ENCODE assay signal across 21 mouse cellular contexts in the genomic region with DNA sequence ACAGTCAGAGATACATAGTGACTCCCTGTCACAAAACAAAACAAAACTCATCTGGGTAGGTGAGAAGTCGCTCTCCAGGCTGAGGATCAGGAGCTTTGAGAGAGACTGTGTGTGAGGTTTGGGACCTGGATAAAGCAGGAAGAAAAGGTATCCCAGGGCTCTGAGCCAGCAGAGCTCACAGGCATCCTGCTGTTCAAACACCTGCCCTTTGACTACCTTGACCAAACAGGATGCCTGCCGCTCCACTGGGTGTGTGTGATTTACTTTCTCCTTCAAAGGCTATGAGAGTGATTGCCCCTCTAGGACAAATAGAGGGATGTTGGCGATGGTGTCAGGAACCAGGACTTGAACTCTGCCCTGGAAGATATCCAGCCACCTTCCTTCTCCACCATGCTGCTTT.
A peak's percentile ranks its signal among the peaks of the same experiment; 100 is the strongest.
DNase-seq lines count a peak whose midpoint lies in the region; ATAC-seq and TF ChIP-seq lines count a peak whose summit lies in the region.
"Had no signal": no experiment of that assay in that cellular context is flagged by ENCODE, and none has a peak within 500 bp of the region (broad histone marks: within the 10 kb centered on the region; RNA-seq: fewer than 3 reads in every experiment).

No protein-coding gene starts in this region.

- no peak for TF ChIP-seq POLR2A in cerebellum, adult 2 months (IDR thresholded peaks at IDR 0.05; ENCODE audit: borderline replicate concordance, insufficient read depth, low read length)

- H3K27ac ChIP-seq in heart, embryonic 10.5 days: no peak overlapping the region
- H3K27ac ChIP-seq in cerebellum, adult 2 months (ENCODE audit: insufficient read depth, low read length): no peak overlapping the region
- no peak overlapping the region for H3K27ac ChIP-seq in forebrain, embryonic 12.5 days
- H3K27ac ChIP-seq: embryonic facial prominence, embryonic 15.5 days; forebrain, embryonic 10.5 days; hindbrain, embryonic 14.5 days; limb, embryonic 12.5 days; liver, embryonic 14.5 days; neural tube, embryonic 12.5 days had no signal

- H3K9ac ChIP-seq in forebrain, embryonic 12.5 days: no peak overlapping the region
- H3K9ac ChIP-seq: embryonic facial prominence, embryonic 15.5 days; hindbrain, embryonic 14.5 days; limb, embryonic 12.5 days; liver, embryonic 14.5 days; neural tube, embryonic 12.5 days had no signal

- no peaks in the 10 kb centered on the region for H3K4me1 ChIP-seq in heart, embryonic 10.5 days
- peaks cover 3% of the 10 kb centered on the region; the same call in 1 of the 2 replicates for H3K4me1 ChIP-seq in cerebellum, adult 2 months (ENCODE audit: control insufficient read depth, insufficient read depth, low read length)
- no peaks in the 10 kb centered on the region for H3K4me1 ChIP-seq in forebrain, embryonic 12.5 days
- H3K4me1 ChIP-seq: embryonic facial prominence, embryonic 15.5 days; forebrain, embryonic 10.5 days; limb, embryonic 12.5 days; neural tube, embryonic 12.5 days had no signal

- no peak for ATAC-seq in forebrain, embryonic 12.5 days (ENCODE audit: low FRiP score)
- ATAC-seq: intestine, embryonic 16.5 days had no signal

- H3K4me2 ChIP-seq in forebrain, embryonic 12.5 days: no peak overlapping the region
- H3K4me2 ChIP-seq: embryonic facial prominence, embryonic 15.5 days; hindbrain, embryonic 14.5 days; limb, embryonic 12.5 days; neural tube, embryonic 12.5 days had no signal

- H3K4me3 ChIP-seq in heart, embryonic 10.5 days: no peak overlapping the region
- H3K4me3 ChIP-seq in cerebellum, adult 2 months (replicated peaks; ENCODE audit: insufficient read depth, low read depth, low read length): no peak overlapping the region
- H3K4me3 ChIP-seq in forebrain, embryonic 12.5 days (replicated peaks): no peak overlapping the region
- H3K4me3 ChIP-seq: embryonic facial prominence, embryonic 15.5 days; forebrain, embryonic 10.5 days; layer of hippocampus, adult 2 months; limb, embryonic 12.5 days; neural tube, embryonic 12.5 days had no signal

- H3K27me3 ChIP-seq in heart, embryonic 10.5 days (ENCODE audit: insufficient read depth, poor library complexity, severe bottlenecking): no peaks in the 10 kb centered on the region
- H3K27me3 ChIP-seq in cerebellum, adult 2 months (ENCODE audit: control insufficient read depth, insufficient read depth, low read length): no peaks in the 10 kb centered on the region
- H3K27me3 ChIP-seq in forebrain, embryonic 12.5 days: no peaks in the 10 kb centered on the region; the same call in 1 of the 2 replicates
- H3K27me3 ChIP-seq: embryonic facial prominence, embryonic 15.5 days; limb, embryonic 12.5 days; neural tube, embryonic 12.5 days had no signal

- DNase-seq in heart, embryonic 10.5 days (ENCODE audit: low spot score): peak; percentile 67
- DNase-seq in heart, adult 18-20 months: no peak
- DNase-seq in CD4-positive helper T cell, adult 2 months (ENCODE audit: low read depth, low spot score): peak; percentile 31
- peak; percentile 73 to 85 for DNase-seq in cerebellum, adult 2 months
- DNase-seq in induced T-regulatory cell, adult 2 months (ENCODE audit: low read depth): peak; percentile 21
- no peak for DNase-seq in B cell, adult 2 months
- no peak for DNase-seq in adrenal gland, adult 18-20 months (ENCODE audit: low spot score in 2 of 2)
- DNase-seq: adrenal gland, postnatal 10 days; embryo, embryonic 11 days; heart, postnatal 14 days; right cerebral cortex, postnatal 14 days; thymus, adult 18-20 months had no signal

- TF ChIP-seq CTCF in cerebellum, adult 2 months (IDR thresholded peaks at IDR 0.05; ENCODE audit: borderline replicate concordance, insufficient read depth, low read depth, low read length): no peak

- 58% methylated on average over 3 of the region's 3 CpGs for WGBS in heart, embryonic 10.5 days
- WGBS in cerebellum, adult 2 months: 26% methylated on average over 3 of the region's 3 CpGs
- WGBS in forebrain, embryonic 12.5 days: 78% methylated on average over 3 of the region's 3 CpGs

- H3K36me3 ChIP-seq in heart, embryonic 10.5 days: no peaks in the 10 kb centered on the region
- no peaks in the 10 kb centered on the region for H3K36me3 ChIP-seq in forebrain, embryonic 12.5 days (replicated peaks)
- H3K36me3 ChIP-seq: embryonic facial prominence, embryonic 15.5 days; forebrain, embryonic 10.5 days; limb, embryonic 12.5 days; neural tube, embryonic 12.5 days had no signal

- H3K9me3 ChIP-seq in heart, embryonic 10.5 days: no peaks in the 10 kb centered on the region
- no peaks in the 10 kb centered on the region for H3K9me3 ChIP-seq in forebrain, embryonic 12.5 days
- H3K9me3 ChIP-seq: embryonic facial prominence, embryonic 15.5 days; forebrain, embryonic 10.5 days; limb, embryonic 12.5 days; neural tube, embryonic 12.5 days had no signal

Comparison
In these comparisons a context has a peak if more than half of its experiments do, and no peak if none do; other contexts are left out.
1. DNase-seq: peak in heart, embryonic 10.5 days (single experiment), CD4-positive helper T cell, adult 2 months (single experiment), cerebellum, adult 2 months (2 of 2) and induced T-regulatory cell, adult 2 months (single experiment); none in heart, adult 18-20 months (0 of 2), B cell, adult 2 months (0 of 2) and adrenal gland, adult 18-20 months (0 of 2).